Mouse (Mus musculus) testis, adult 2 months (tissue): ENCODE measurements around the gene Pfkfb4.

Source experiments
- CTCF ChIP-seq: fragments of 200-500 bp; IDR thresholded peaks from 2 replicates; pipeline ENCODE4 v1.5.1; 2012; ENCODE audit warnings: low read depth, mild to moderate bottlenecking, inconsistent platforms, low read length, moderate library complexity; ENCODE audit not compliant: control insufficient read depth, insufficient read depth, insufficient replicate concordance
- POLR2A ChIP-seq: fragments of 200-500 bp; IDR thresholded peaks from 2 replicates; pipeline ENCODE4 v1.6.1; 2012; ENCODE audit warnings: low read depth, mild to moderate bottlenecking, inconsistent platforms, low read length, moderate library complexity; ENCODE audit not compliant: control insufficient read depth

GRCm38 (mm10) chr9:108953081-108953636, 38.4 kb upstream of the Pfkfb4 start, which contains the start of gene Col7a1:
- TF ChIP-seq CTCF, result no peak
- no peak for TF ChIP-seq POLR2A
